Mouse (Mus musculus) midbrain, embryonic 13.5 days (tissue): ENCODE measurements around the gene Kcnh7. TPM values are rescaled to one million over a fixed set of nuclear protein-coding genes. Genes with fewer than 3 reads are reported as not detected.

Experiments
- ATAC-seq: fragments of 200-750 bp; cut with Nextera tagmentation; 2 replicates; pipeline ENCODE4 v1.8.0; 2017; ENCODE audit warnings: mild to moderate bottlenecking, moderate TSS enrichment, moderate library complexity
- H3K27ac ChIP-seq: fragments of 300-500 bp; sonication (generic); 2 replicates; pipeline ENCODE4 v1.5.1; 2015; ENCODE audit warnings: inconsistent platforms, mild to moderate bottlenecking, moderate library complexity
- H3K27me3 ChIP-seq: fragments of 300-500 bp; sonication (generic); 2 replicates; pipeline ENCODE4 v1.6.1; 2015; ENCODE audit warnings: mild to moderate bottlenecking, inconsistent platforms
- H3K36me3 ChIP-seq: fragments of 300-500 bp; sonication (generic); 2 replicates; pipeline ENCODE4 v1.6.1; 2015; ENCODE audit warnings: mild to moderate bottlenecking, inconsistent platforms
- H3K4me1 ChIP-seq: fragments of 300-500 bp; sonication (generic); replicated peaks from 2 replicates; pipeline ENCODE4 v1.6.1; 2015; ENCODE audit warnings: inconsistent platforms
- H3K4me2 ChIP-seq: fragments of 300-500 bp; sonication (generic); replicated peaks from 2 replicates; pipeline ENCODE4 v1.6.1; 2015; ENCODE audit warnings: moderate library complexity, mild to moderate bottlenecking, inconsistent platforms
- H3K4me3 ChIP-seq: fragments of 300-500 bp; sonication (generic); replicated peaks from 2 replicates; pipeline ENCODE4 v1.5.1; 2015; ENCODE audit warnings: mild to moderate bottlenecking, inconsistent platforms
- H3K9ac ChIP-seq: fragments of 300-500 bp; sonication (generic); replicated peaks from 2 replicates; pipeline ENCODE4 v1.6.1; 2015; ENCODE audit warnings: mild to moderate bottlenecking, inconsistent platforms
- H3K9me3 ChIP-seq: fragments of 300-500 bp; sonication (generic); 2 replicates; pipeline ENCODE4 v1.6.1; 2016; ENCODE audit warnings: mild to moderate bottlenecking, inconsistent platforms
- WGBS: fragments of 180-500 bp; shearing (Covaris S2); methylation state at CpG from one replicate; pipeline ENCODE4 v1.1.7; 2015; 5-methylcytosine and 5-hydroxymethylcytosine counted together
- polyA plus RNA-seq: library from polyadenylated mRNA; unstranded; fragments of >200 nt; fragmentation: Nextera tagmentation; extraction: Ambion mirVana; gene quantifications from 2 replicates; pipeline ENCODE4 v1.2.1, GENCODE M21; 2015

Gene Kcnh7
- polyA plus RNA-seq, 1 experiment from 2014 or later, result 6.9 TPM

GRCm38 (mm10) chr2:62684989-62685595, 499.0 kb downstream of the Kcnh7 start:
- H3K4me3 ChIP-seq, result no peak overlapping the region
- ATAC-seq, result no peak; the same call in 1 of the 2 replicates
- H3K27me3 ChIP-seq, result no peaks in the 10 kb centered on the region
- H3K9me3 ChIP-seq, result no peaks in the 10 kb centered on the region
- WGBS, result 69% methylated on average over 3 of the region's 3 CpGs
- no peaks in the 10 kb centered on the region for H3K4me1 ChIP-seq
- H3K27ac ChIP-seq, result no peak overlapping the region
- no peak overlapping the region for H3K9ac ChIP-seq
- no peaks in the 10 kb centered on the region for H3K36me3 ChIP-seq
- no peak overlapping the region for H3K4me2 ChIP-seq

- H3K9me3 ChIP-seq, result no peaks in the 10 kb centered on the region
- no peak overlapping the region for H3K4me3 ChIP-seq
- no peaks in the 10 kb centered on the region for H3K4me1 ChIP-seq
- H3K27me3 ChIP-seq, result no peaks in the 10 kb centered on the region
- no peak overlapping the region for H3K27ac ChIP-seq
- no peak overlapping the region for H3K9ac ChIP-seq
- no peak for ATAC-seq
- WGBS, result 79% methylated on average over 8 of the region's 8 CpGs
- H3K36me3 ChIP-seq, result no peaks in the 10 kb centered on the region
- H3K4me2 ChIP-seq, result no peak overlapping the region
Observed at GRCm38 (mm10) chr2:62681667-62682066, 502.4 kb downstream of the Kcnh7 start.

GRCm38 (mm10) chr2:62672788-62673187, 511.3 kb downstream of the Kcnh7 start:
- no peak overlapping the region for H3K27ac ChIP-seq
- 93% methylated on average over 5 of the region's 5 CpGs for WGBS
- no peak overlapping the region for H3K4me2 ChIP-seq
- no peaks in the 10 kb centered on the region for H3K36me3 ChIP-seq
- no peaks in the 10 kb centered on the region for H3K27me3 ChIP-seq
- no peak for ATAC-seq
- no peaks in the 10 kb centered on the region for H3K4me1 ChIP-seq
- H3K9me3 ChIP-seq, result no peaks in the 10 kb centered on the region
- no peak overlapping the region for H3K4me3 ChIP-seq
- H3K9ac ChIP-seq, result no peak overlapping the region

- ATAC-seq, result no peak
- no peak overlapping the region for H3K27ac ChIP-seq
- H3K4me2 ChIP-seq, result no peak overlapping the region
Observed at GRCm38 (mm10) chr2:62670767-62671166, 513.3 kb downstream of the Kcnh7 start.

GRCm38 (mm10) chr2:62670301-62670700, 513.8 kb downstream of the Kcnh7 start:
- peaks cover 3% of the 10 kb centered on the region; the same call in 1 of the 2 replicates for H3K27me3 ChIP-seq
- H3K27ac ChIP-seq, result no peak overlapping the region
- no peak overlapping the region for H3K9ac ChIP-seq
- no peaks in the 10 kb centered on the region for H3K4me1 ChIP-seq
- H3K9me3 ChIP-seq, result no peaks in the 10 kb centered on the region
- 84% methylated on average over 5 of the region's 5 CpGs for WGBS
- H3K4me2 ChIP-seq, result no peak overlapping the region
- ATAC-seq, result no peak
- no peaks in the 10 kb centered on the region for H3K36me3 ChIP-seq
- H3K4me3 ChIP-seq, result no peak overlapping the region

More at GRCm38 (mm10) chr2:62670767-62671166, 513.3 kb downstream of the Kcnh7 start:
- Histone ChIP-seq H3K4me3 (no peak overlapping the region), H3K4me1 (no peaks in the 10 kb centered on the region), H3K9ac (no peak overlapping the region), H3K36me3 (no peaks in the 10 kb centered on the region), H3K27me3 (no peaks in the 10 kb centered on the region), H3K9me3 (no peaks in the 10 kb centered on the region)
- WGBS, result 84% methylated on average over 4 of the region's 4 CpGs

GRCm38 (mm10) chr2:62669848-62670247, 514.2 kb downstream of the Kcnh7 start:
- peaks cover 4% of the 10 kb centered on the region; the same call in 1 of the 2 replicates for H3K27me3 ChIP-seq
- H3K27ac ChIP-seq, result no peak overlapping the region
- 92% methylated on average over 3 of the region's 3 CpGs for WGBS
- no peaks in the 10 kb centered on the region for H3K9me3 ChIP-seq
- no peaks in the 10 kb centered on the region for H3K36me3 ChIP-seq
- no peak for ATAC-seq
- H3K9ac ChIP-seq, result no peak overlapping the region
- no peaks in the 10 kb centered on the region for H3K4me1 ChIP-seq
- no peak overlapping the region for H3K4me3 ChIP-seq
- no peak overlapping the region for H3K4me2 ChIP-seq

- H3K4me2 ChIP-seq, result no peak overlapping the region
- 55% methylated on average over 1 of the region's 1 CpGs for WGBS
- H3K36me3 ChIP-seq, result no peaks in the 10 kb centered on the region
- H3K27me3 ChIP-seq, result peaks cover 6% of the 10 kb centered on the region; the same call in 1 of the 2 replicates
- H3K9me3 ChIP-seq, result no peaks in the 10 kb centered on the region
- H3K27ac ChIP-seq, result no peak overlapping the region
- H3K4me3 ChIP-seq, result no peak overlapping the region
- 0 out of 2 replicates have a peak, but pooled peaks cover 3% of the 10 kb centered on the region for H3K4me1 ChIP-seq
- no peak for ATAC-seq
- H3K9ac ChIP-seq, result no peak overlapping the region
Observed at GRCm38 (mm10) chr2:62665536-62665935, 518.6 kb downstream of the Kcnh7 start.

- Histone ChIP-seq H3K4me1 (0 out of 2 replicates have a peak, but pooled peaks cover 3% of the 10 kb centered on the region), H3K9ac (no peak overlapping the region), H3K36me3 (no peaks in the 10 kb centered on the region), H3K4me2 (peak overlapping the region; percentile 75), H3K9me3 (no peaks in the 10 kb centered on the region), H3K27ac (no peak overlapping the region), H3K27me3 (peaks cover 6% of the 10 kb centered on the region; the same call in 1 of the 2 replicates), H3K4me3 (peak overlapping the region; percentile 53)
- no peak for ATAC-seq
- WGBS, result 67% methylated on average over 7 of the region's 7 CpGs
Observed at GRCm38 (mm10) chr2:62664839-62665238, 519.2 kb downstream of the Kcnh7 start.

GRCm38 (mm10) chr2:62664135-62664670, 519.9 kb downstream of the Kcnh7 start, which contains the start of gene Gca:
Gene Gca (plus strand): TSS chr2:62664285.
- Histone ChIP-seq H3K27me3 (peaks cover 6% of the 10 kb centered on the region; the same call in 1 of the 2 replicates), H3K27ac (no peak within 1 kb of the TSS), H3K4me1 (0 out of 2 replicates have a peak, but pooled peaks cover 3% of the 10 kb centered on the region), H3K4me2 (peak within 1 kb of the TSS; percentile 75), H3K9ac (peak within 1 kb of the TSS; percentile 59), H3K9me3 (no peaks in the 10 kb centered on the region), H3K36me3 (no peaks in the 10 kb centered on the region), H3K4me3 (peak within 1 kb of the TSS; percentile 53)
- under 1% methylated on average over 42 of the region's 43 CpGs for WGBS
- ATAC-seq, result peak; percentile 99

GRCm38 (mm10) chr2:62662560-62662959, 521.5 kb downstream of the Kcnh7 start:
- WGBS, result 81% methylated on average over 3 of the region's 3 CpGs
- Histone ChIP-seq H3K27me3 (peaks cover 6% of the 10 kb centered on the region; the same call in 1 of the 2 replicates), H3K27ac (no peak overlapping the region), H3K36me3 (no peaks in the 10 kb centered on the region), H3K9ac (no peak overlapping the region), H3K4me3 (no peak overlapping the region), H3K4me2 (no peak overlapping the region), H3K9me3 (no peaks in the 10 kb centered on the region), H3K4me1 (0 out of 2 replicates have a peak, but pooled peaks cover 3% of the 10 kb centered on the region)
- no peak for ATAC-seq

- no peaks in the 10 kb centered on the region for H3K36me3 ChIP-seq
- H3K27me3 ChIP-seq, result peaks cover 5% of the 10 kb centered on the region; the same call in 1 of the 2 replicates
- H3K4me1 ChIP-seq, result 0 out of 2 replicates have a peak, but pooled peaks cover 3% of the 10 kb centered on the region
- no peak overlapping the region for H3K4me3 ChIP-seq
- no peak overlapping the region for H3K9ac ChIP-seq
- H3K9me3 ChIP-seq, result no peaks in the 10 kb centered on the region
- WGBS, result 61% methylated on average over 6 of the region's 6 CpGs
- no peak overlapping the region for H3K4me2 ChIP-seq
- no peak overlapping the region for H3K27ac ChIP-seq
- ATAC-seq, result no peak
Observed at GRCm38 (mm10) chr2:62660565-62660964, 523.5 kb downstream of the Kcnh7 start.

GRCm38 (mm10) chr2:62656072-62656471, 528.0 kb downstream of the Kcnh7 start:
- no peak overlapping the region for H3K27ac ChIP-seq
- ATAC-seq, result no peak
- H3K9me3 ChIP-seq, result no peaks in the 10 kb centered on the region
- WGBS, result 68% methylated on average over 1 of the region's 1 CpGs
- H3K4me3 ChIP-seq, result no peak overlapping the region
- H3K36me3 ChIP-seq, result no peaks in the 10 kb centered on the region
- no peaks in the 10 kb centered on the region for H3K4me1 ChIP-seq
- H3K27me3 ChIP-seq, result no peaks in the 10 kb centered on the region
- H3K4me2 ChIP-seq, result no peak overlapping the region
- no peak overlapping the region for H3K9ac ChIP-seq
